Mouse (Mus musculus): ENCODE measurements at regions not wholly inside any gene's neighbourhood (a gene's known extent, or its start where the extent isn't known, plus 50 kb on each side); places are given as distances from the start of the nearest gene placed in this dataset.

- no peak for TF ChIP-seq CTCF (IDR thresholded peaks at IDR 0.05; ENCODE audit: borderline replicate concordance, insufficient read depth, low read length)
- no peak for TF ChIP-seq POLR2A (IDR thresholded peaks at IDR 0.05; ENCODE audit: low read depth, low read length)
Observed at GRCm38 (mm10) chr11:109039792-109040518, 104.2 kb downstream of the E030025P04Rik start.
